Mouse (Mus musculus) olfactory bulb, adult 2 months (tissue): ENCODE data around the gene Fbxw8. TPM values are rescaled to one million over a fixed set of nuclear protein-coding genes. Genes with fewer than 3 reads are reported as not detected.

ENCODE experiments used
- H3K27ac ChIP-seq: fragments of 200-500 bp; 2 replicates; pipeline ENCODE4 v1.5.1; 2012; ENCODE audit warnings: low read depth, low read length; ENCODE audit not compliant: insufficient read depth
- H3K4me1 ChIP-seq: fragments of 200-500 bp; 2 replicates; pipeline ENCODE4 v1.6.1; 2012; ENCODE audit warnings: low read length; ENCODE audit not compliant: control insufficient read depth, insufficient read depth
- H3K4me3 ChIP-seq: fragments of 200-500 bp; 2 replicates; pipeline ENCODE4 v1.5.1; 2012; ENCODE audit warnings: mild to moderate bottlenecking, low read depth, low read length, moderate library complexity; ENCODE audit not compliant: insufficient read depth
- CTCF ChIP-seq: fragments of 200-500 bp; IDR thresholded peaks from 2 replicates; pipeline ENCODE4 v1.5.1; 2012; ENCODE audit warnings: low read depth, mild to moderate bottlenecking, low read length, moderate library complexity; ENCODE audit not compliant: insufficient read depth
- POLR2A ChIP-seq: fragments of 200-500 bp; IDR thresholded peaks from 2 replicates; pipeline ENCODE4 v1.6.1; 2012; ENCODE audit warnings: mild to moderate bottlenecking, low read depth, low read length, moderate library complexity; ENCODE audit not compliant: insufficient read depth
- WGBS: fragments of 180-500 bp; shearing (Covaris S2); methylation state at CpG from one replicate; pipeline ENCODE4 v1.1.7; 2018; 5-methylcytosine and 5-hydroxymethylcytosine counted together
- polyA plus RNA-seq: library from polyadenylated mRNA; stranded (reverse); fragments of >200 nt; gene quantifications from 2 replicates; pipeline ENCODE4 v1.2.4, GENCODE M21; 2012; ENCODE audit warnings: low replicate concordance; ENCODE audit not compliant: missing spikeins, insufficient read depth, insufficient read length

Gene Fbxw8
- polyA plus RNA-seq, 1 experiment = not detected

DNA sequence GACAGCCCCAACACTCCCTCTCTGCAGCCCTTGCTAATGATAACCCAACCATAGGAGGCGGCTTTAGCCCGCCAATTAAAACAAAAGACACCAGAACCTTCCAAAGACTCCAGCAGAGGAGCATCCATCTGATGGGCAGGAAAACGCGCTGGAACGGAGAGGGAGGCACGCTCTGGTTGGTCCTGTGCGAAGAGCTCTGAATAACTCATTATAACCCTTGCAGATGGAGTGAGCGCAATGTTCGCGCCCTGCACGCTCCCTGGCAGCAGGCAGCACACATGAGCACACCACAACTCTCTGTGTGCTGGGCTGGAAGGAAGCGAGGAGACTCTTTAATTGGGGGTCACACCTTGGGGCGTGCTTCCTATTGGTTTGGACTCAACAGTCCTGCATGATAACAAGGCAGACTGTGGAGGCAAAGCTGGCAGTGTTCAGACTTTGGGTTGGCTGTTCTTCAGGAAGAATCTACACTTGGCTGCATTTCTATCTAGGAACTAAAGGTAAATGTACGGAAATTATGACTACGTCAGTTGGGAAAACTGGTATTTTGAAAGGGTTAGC is 82.0 kb downstream of the Fbxw8 start:
- Histone ChIP-seq H3K4me1 (peaks cover 47% of the 10 kb centered on the region), H3K27ac (no peak overlapping the region), H3K4me3 (no peak overlapping the region)
- TF ChIP-seq CTCF (no peak), POLR2A (no peak)
- WGBS = 38% methylated on average over 15 of the region's 15 CpGs

DNA sequence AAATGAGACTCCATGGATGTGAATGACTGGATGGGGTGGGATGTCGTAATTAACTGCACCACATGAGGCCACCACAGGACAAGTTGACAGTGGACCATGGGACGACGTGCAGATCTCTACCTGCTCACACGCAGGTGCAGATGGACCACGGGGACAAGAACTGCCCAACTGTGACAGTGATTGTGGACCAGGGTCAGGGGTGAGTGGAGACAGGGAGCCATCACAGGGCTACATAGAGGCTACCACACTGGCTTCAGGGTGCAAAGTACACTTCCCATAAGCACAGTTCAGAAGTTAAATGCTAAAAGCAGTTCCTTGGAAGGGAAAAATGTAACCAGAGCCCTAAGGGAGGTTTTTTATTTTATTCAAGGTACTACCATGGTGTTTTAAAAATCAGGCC is 83.5 kb downstream of the Fbxw8 start:
- TF ChIP-seq CTCF (no peak), POLR2A (no peak)
- peaks cover 56% of the 10 kb centered on the region for H3K4me1 ChIP-seq

DNA sequence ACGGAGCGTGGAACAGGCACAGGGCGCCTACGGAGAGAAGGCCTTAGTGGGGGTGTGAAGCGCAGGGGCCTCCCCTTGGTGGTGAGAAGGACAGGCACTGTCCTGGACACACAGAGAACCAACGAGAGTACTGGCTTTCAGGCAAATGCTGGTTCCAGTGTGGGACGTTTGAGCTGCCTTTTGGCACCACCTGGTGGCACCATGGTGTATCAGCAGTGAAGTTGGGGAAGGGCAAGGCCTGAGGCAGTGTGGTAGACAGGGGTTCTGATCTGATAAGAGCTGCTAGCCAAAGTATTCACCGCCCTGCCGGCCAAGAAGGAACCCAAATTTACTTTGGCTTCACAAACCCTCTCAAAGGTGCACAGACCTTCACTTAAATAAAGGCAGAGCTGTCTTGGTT is 85.9 kb downstream of the Fbxw8 start:
- Histone ChIP-seq H3K27ac (no peak overlapping the region), H3K4me3 (no peak overlapping the region), H3K4me1 (peaks cover 72% of the 10 kb centered on the region)
- TF ChIP-seq POLR2A = no peak
- peak; percentile 77 for TF ChIP-seq CTCF
- 33% methylated on average over 9 of the region's 9 CpGs for WGBS

More for the DNA sequence above, 83.5 kb downstream of the Fbxw8 start:
- 62% methylated on average over 5 of the region's 5 CpGs for WGBS
- no peak overlapping the region for H3K4me3 ChIP-seq
- H3K27ac ChIP-seq = no peak overlapping the region

DNA sequence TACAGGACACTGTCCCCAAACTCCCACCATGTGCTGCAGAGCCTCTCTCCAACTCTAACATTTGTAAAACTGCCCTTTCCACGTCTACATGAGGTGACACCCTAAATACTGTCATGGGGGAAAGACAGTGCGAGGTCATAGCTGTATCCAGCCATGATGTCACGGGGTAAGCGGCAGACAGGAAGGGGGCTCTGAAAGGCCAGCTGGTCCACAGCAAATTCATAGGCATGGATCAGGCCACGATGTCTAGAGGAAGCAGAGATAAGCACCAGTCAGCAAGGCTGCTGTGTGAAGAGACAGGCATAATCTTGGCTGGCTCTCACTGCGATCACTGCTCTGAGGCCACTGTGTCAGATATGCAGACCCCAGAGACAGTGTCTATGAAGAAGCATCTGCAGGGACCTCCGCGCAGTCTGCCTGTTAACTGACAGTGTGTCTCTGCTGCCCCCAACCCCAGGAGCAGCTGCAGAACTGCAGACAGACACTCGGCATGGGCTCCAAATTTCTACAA is 87.2 kb downstream of the Fbxw8 start:
- H3K4me3 ChIP-seq = no peak overlapping the region
- H3K27ac ChIP-seq = peak overlapping the region; percentile 62; the same call in 1 of the 2 replicates
- 76% methylated on average over 9 of the region's 9 CpGs for WGBS
- TF ChIP-seq POLR2A (no peak), CTCF (no peak)
- H3K4me1 ChIP-seq = peaks cover 75% of the 10 kb centered on the region

DNA sequence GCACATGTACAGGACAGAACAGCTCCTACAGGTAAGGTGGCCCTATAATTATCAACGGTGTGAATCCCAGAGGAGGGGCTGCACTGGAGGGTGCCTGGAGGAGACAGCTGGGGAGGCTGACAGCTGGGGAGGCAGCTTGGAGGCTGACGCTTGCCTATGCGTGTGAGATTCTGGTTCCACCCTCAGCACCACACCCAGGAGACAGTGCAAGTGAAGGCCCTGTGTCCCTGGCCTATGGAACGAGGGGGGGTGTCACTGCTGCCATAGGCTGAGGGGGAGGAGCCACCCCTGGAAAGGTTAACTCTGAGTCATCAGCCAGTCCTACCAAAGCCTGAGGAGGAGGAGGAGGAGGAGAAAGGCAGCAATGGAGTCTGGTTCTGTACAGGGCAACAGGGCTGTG is 87.7 kb downstream of the Fbxw8 start:
- no peak overlapping the region for H3K4me3 ChIP-seq
- peaks cover 75% of the 10 kb centered on the region for H3K4me1 ChIP-seq
- TF ChIP-seq POLR2A (no peak), CTCF (no peak)
- 35% methylated on average over 4 of the region's 4 CpGs for WGBS
- H3K27ac ChIP-seq = peak overlapping the region; percentile 62

DNA sequence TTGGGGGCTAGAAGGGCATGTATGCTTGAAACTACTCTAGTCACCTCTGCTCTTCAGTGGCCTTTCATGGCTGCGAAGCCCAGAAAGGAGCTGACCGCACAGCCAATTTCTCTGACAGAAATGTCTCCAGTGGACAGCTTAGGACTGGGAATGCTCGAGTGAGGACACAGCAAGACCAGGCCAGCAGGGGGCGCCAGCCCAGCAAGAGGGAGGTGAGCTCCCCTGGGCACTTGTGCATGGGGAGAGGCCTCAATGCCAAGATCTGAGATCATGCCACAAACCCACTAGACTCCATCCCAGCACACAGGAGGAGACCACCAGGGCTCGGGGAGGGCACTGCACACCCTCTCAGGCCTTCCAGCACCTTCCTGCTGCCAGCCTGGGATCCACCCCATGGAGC is 88.4 kb downstream of the Fbxw8 start:
- Histone ChIP-seq H3K27ac (no peak overlapping the region; the same call in 1 of the 2 replicates), H3K4me3 (no peak overlapping the region), H3K4me1 (peaks cover 74% of the 10 kb centered on the region)
- 79% methylated on average over 5 of the region's 5 CpGs for WGBS
- TF ChIP-seq POLR2A (no peak), CTCF (peak; percentile 67)

DNA sequence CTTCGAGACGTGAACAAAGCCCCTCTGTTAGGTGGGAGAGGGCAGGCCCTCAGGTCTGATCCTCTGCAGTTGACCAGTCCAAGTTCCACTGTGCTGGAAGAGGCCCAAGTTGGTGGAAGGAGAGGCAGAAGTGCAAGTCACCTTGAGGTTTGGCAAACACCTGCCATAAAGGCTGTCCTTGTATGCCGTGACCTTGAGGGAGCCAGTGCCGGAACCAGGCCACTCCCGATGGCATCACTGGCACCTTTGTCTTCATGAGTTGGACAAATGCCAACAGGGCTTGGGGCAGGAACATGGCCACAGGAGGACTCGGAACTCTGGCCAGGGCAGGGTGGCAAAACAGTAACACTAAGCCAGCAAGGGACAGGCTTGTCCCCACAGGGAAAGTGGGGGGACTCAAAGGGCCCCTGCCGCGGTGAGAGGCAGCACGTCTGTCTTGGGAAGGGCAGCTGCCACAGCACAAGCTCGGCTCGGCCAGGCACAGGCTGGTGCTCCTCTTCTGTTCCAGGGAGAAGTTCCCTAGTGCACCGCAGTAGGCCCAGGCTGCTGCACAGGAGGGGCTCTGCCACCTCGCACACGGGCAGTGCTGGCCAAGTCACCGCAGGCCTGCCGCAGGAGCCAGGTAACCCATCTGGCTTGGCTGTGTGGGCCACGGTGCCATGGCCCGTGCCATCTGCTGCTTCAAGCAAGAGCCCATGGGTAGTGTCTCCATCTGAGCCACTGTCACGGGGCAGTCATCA is 89.6 kb downstream of the Fbxw8 start:
- H3K4me3 ChIP-seq = no peak overlapping the region
- 75% methylated on average over 19 of the region's 19 CpGs for WGBS
- no peak overlapping the region for H3K27ac ChIP-seq
- no peak for TF ChIP-seq POLR2A
- TF ChIP-seq CTCF = no peak
- H3K4me1 ChIP-seq = peaks cover 66% of the 10 kb centered on the region

DNA sequence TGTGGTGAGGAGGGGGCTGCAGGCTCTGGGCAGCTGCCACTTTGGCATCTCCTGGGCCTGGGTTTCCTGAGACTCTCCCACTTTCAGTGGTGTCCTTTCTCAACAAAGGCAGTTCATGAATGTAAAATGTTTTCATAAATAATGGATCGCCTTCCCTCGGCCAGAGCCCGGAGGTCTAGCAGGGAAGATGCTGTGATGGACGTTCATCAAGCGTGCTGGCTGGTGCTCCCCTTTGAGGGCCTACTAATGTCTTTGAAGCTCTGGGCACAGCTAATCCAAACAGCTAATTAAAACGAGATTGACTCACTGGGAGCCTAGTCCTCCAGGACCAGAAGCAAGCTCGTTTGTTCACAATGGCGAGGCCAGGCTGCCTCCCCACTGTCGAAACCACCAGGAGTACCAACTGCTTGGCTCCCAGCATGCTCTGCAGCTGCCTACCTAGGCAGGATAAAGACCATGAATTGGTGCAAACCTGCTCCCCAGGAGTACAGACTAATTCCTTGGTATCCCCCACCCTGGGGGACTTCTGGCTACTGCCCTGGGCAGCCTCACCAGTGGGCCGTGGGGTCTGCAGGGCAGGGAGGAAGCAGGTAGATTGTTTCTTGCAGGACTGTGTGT is 90.9 kb downstream of the Fbxw8 start:
- Histone ChIP-seq H3K4me1 (peaks cover 66% of the 10 kb centered on the region), H3K27ac (no peak overlapping the region), H3K4me3 (no peak overlapping the region)
- TF ChIP-seq POLR2A (no peak), CTCF (no peak)
- 45% methylated on average over 10 of the region's 10 CpGs for WGBS

DNA sequence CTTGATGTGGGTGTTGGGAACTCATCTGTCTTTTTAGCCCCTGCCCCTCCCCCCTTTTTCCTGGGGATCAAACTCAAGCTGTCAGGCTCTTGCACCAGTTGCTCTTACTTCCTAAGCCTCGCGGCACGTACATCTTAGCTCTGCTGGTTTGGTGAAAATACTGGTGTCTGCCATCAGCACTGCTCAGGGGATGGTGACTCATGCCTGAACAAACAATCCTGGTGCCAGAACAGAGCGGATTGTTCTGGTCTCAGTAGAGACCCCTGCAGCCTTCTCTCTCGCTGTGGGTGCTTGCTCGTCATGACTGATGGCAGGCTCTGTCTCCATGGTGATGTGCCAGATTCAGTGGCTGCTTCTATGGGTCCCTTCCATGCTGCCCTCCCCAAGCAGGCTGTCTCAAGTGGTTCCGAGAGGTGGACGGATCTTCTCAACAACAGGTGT is 92.1 kb downstream of the Fbxw8 start:
- peaks cover 61% of the 10 kb centered on the region for H3K4me1 ChIP-seq
- TF ChIP-seq CTCF (no peak), POLR2A (no peak)
- WGBS = 26% methylated on average over 8 of the region's 8 CpGs
- no peak overlapping the region for H3K4me3 ChIP-seq
- peak overlapping the region; percentile 1; the same call in 1 of the 2 replicates for H3K27ac ChIP-seq
